In genomic region chr6:82939167-82939912, GRCm38 (mm10) we compare ENCODE assay signal across 8 mouse cellular contexts. TPM values are rescaled to one million over a fixed set of nuclear protein-coding genes. Genes with fewer than 3 reads are reported as not detected.
DNase-seq lines count a peak whose midpoint lies in the region; ATAC-seq lines count a peak whose summit lies in the region.

Sema4f (minus strand) TSS chr6:82939769.

- H3K4me3 ChIP-seq in embryonic facial prominence, embryonic 13.5 days, result peak within 1 kb of the TSS; percentile 59
- peak within 1 kb of the TSS; percentile 37 for H3K4me3 ChIP-seq in liver, embryonic 15.5 days (replicated peaks)
- H3K4me3 ChIP-seq in neural tube, embryonic 12.5 days, result peak within 1 kb of the TSS; percentile 65

- H3K4me1 ChIP-seq in embryonic facial prominence, embryonic 13.5 days, result peaks cover 5% of the 10 kb centered on the region; the same call in 1 of the 2 replicates
- peaks cover 6% of the 10 kb centered on the region for H3K4me1 ChIP-seq in liver, embryonic 15.5 days (replicated peaks)
- peaks cover 9% of the 10 kb centered on the region; the same call in 1 of the 2 replicates for H3K4me1 ChIP-seq in neural tube, embryonic 12.5 days

- H3K9ac ChIP-seq in embryonic facial prominence, embryonic 13.5 days, result peak within 1 kb of the TSS; percentile 80
- H3K9ac ChIP-seq in liver, embryonic 15.5 days, result no peak within 1 kb of the TSS
- H3K9ac ChIP-seq in neural tube, embryonic 12.5 days, result peak within 1 kb of the TSS; percentile 82

- H3K36me3 ChIP-seq in embryonic facial prominence, embryonic 13.5 days, result no peaks in the 10 kb centered on the region
- no peaks in the 10 kb centered on the region for H3K36me3 ChIP-seq in liver, embryonic 15.5 days (replicated peaks)
- H3K36me3 ChIP-seq in neural tube, embryonic 12.5 days, result peaks cover 5% of the 10 kb centered on the region; the same call in 1 of the 2 replicates

- WGBS in embryonic facial prominence, embryonic 13.5 days, result 3% methylated on average over 38 of the region's 44 CpGs
- WGBS in liver, embryonic 15.5 days (ENCODE audit: insufficient replicate concordance), result 6% methylated on average over 41 of the region's 44 CpGs
- WGBS in neural tube, embryonic 12.5 days, result 2% methylated on average over 43 of the region's 44 CpGs

- no peak within 1 kb of the TSS for H3K27ac ChIP-seq in embryonic facial prominence, embryonic 13.5 days
- no peak within 1 kb of the TSS for H3K27ac ChIP-seq in liver, embryonic 15.5 days (replicated peaks)
- no peak within 1 kb of the TSS for H3K27ac ChIP-seq in neural tube, embryonic 12.5 days

- H3K27me3 ChIP-seq in embryonic facial prominence, embryonic 13.5 days, result peaks cover 29% of the 10 kb centered on the region
- peaks cover 52% of the 10 kb centered on the region for H3K27me3 ChIP-seq in liver, embryonic 15.5 days
- peaks cover 9% of the 10 kb centered on the region; the same call in 1 of the 2 replicates for H3K27me3 ChIP-seq in neural tube, embryonic 12.5 days (replicated peaks)

- peak within 1 kb of the TSS; percentile 87 for H3K4me2 ChIP-seq in embryonic facial prominence, embryonic 13.5 days
- peak within 1 kb of the TSS; percentile 62 for H3K4me2 ChIP-seq in liver, embryonic 15.5 days
- peak within 1 kb of the TSS; percentile 84 for H3K4me2 ChIP-seq in neural tube, embryonic 12.5 days (replicated peaks)

- no peaks in the 10 kb centered on the region for H3K9me3 ChIP-seq in embryonic facial prominence, embryonic 13.5 days
- H3K9me3 ChIP-seq in liver, embryonic 15.5 days (replicated peaks), result no peaks in the 10 kb centered on the region
- H3K9me3 ChIP-seq in neural tube, embryonic 12.5 days, result no peaks in the 10 kb centered on the region

- ATAC-seq in embryonic facial prominence, embryonic 13.5 days (ENCODE audit: insufficient number of reproducible peaks, insufficient read depth, low FRiP score, low TSS enrichment, low read depth), result peak; percentile 94
- peak; percentile 57 for ATAC-seq in liver, embryonic 15.5 days (ENCODE audit: insufficient read depth)
- ATAC-seq in neural tube, embryonic 12.5 days (ENCODE audit: low FRiP score, low read depth), result peak; percentile 98

- DNase-seq in CD4-positive, CD25-positive, alpha-beta regulatory T cell, adult 2 months (ENCODE audit: low read depth, low spot score), result peak; percentile 88
- peak; percentile 54 for DNase-seq in adrenal gland, postnatal 25 days
- peak; percentile 25 for DNase-seq in heart, postnatal 4 days
- peak; percentile 70 for DNase-seq in layer of hippocampus, adult 11-12 months (ENCODE audit: low spot score)
- DNase-seq in thymus, postnatal 25 days, result peak; percentile 64

RNA-seq across cellular contexts. Expression of gene Sema4f, which starts in this region (rescaled TPM):
- 1.00 and 1.4 TPM in 2 replicates for total RNA-seq in adrenal gland, postnatal 25 days (2021)
- polyA plus RNA-seq in embryonic facial prominence, embryonic 13.5 days (2015; fragmentation: Nextera tagmentation; extraction: Ambion mirVana), result 6.5 and 7.2 TPM in 2 replicates
- total RNA-seq in heart, postnatal 4 days (2021), result under 1 TPM in 1 of 2 experiments, not detected in 1; 0.14 TPM
- 0.06 and 0.10 TPM in 2 replicates for polyA plus RNA-seq in liver, embryonic 15.5 days (2015; fragmentation: Nextera tagmentation; extraction: Ambion mirVana)
- polyA plus RNA-seq in neural tube, embryonic 12.5 days (2016; fragmentation: Nextera tagmentation; extraction: Ambion mirVana), result 12.9 and 15.1 TPM in 2 replicates

Comparison
In these comparisons a context has a peak if more than half of its experiments do, and no peak if none do; other contexts are left out.
1. Peak in DNase-seq in heart, postnatal 4 days; RNA of the gene not detected or under 1 TPM.
2. Peak in ATAC-seq, H3K4me3 ChIP-seq and H3K4me2 ChIP-seq in liver, embryonic 15.5 days; RNA of the gene not detected or under 1 TPM.
3. DNase-seq: peak in every context shown above with its lines; median percentile 88 in CD4-positive, CD25-positive, alpha-beta regulatory T cell, adult 2 months; 70 in layer of hippocampus, adult 11-12 months; 64 in thymus, postnatal 25 days; 54 in adrenal gland, postnatal 25 days; 25 in heart, postnatal 4 days.